Mouse (Mus musculus): Measurements from ENCODE around the gene A630095N17Rik. TPM values are rescaled to one million over a fixed set of nuclear protein-coding genes. Genes with fewer than 3 reads are reported as not detected.

The A630095N17Rik gene
- total RNA-seq, 2 experiments from 2014 or later = not detected

DNA sequence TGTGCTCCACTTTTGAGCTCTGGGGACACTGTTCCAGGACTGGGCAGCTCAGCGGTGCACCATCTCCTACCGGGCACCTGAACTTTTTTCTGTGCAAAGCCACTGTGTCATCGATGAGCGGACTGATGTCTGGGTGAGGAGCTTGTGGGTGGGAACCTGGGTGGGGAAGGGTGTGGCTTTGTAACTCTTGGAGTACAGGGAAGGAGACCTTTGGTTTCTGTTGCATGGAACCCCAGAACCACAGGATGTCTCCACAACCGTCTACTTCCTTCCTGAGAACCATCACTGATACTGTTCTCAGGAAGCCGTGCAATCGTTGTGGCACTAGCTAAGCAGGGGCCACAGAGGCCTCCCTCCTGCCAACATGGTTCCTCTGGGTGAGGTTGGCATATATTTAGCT, 18.8 kb downstream of the A630095N17Rik start:
- no peak for DNase-seq

DNA sequence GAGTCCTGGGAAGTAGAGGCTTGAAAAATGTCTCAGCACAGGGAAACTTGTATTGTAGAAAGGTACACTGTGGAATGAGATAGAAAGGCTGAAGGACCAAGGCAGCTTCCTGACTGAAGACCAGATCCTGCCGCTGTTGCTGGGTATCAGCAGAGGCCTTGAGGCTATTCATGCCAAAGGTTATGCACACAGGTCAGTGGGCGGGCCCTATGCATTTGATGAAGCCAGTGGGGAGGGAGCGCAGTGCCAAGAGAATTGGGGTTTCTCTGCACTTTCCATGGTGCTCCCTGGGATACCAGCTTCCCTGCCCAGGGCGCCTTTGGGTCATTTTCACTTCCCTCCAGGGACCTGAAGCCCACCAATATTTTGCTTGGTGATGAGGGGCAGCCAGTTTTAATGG, 19.4 kb downstream of the A630095N17Rik start:
- no peak for DNase-seq

DNA sequence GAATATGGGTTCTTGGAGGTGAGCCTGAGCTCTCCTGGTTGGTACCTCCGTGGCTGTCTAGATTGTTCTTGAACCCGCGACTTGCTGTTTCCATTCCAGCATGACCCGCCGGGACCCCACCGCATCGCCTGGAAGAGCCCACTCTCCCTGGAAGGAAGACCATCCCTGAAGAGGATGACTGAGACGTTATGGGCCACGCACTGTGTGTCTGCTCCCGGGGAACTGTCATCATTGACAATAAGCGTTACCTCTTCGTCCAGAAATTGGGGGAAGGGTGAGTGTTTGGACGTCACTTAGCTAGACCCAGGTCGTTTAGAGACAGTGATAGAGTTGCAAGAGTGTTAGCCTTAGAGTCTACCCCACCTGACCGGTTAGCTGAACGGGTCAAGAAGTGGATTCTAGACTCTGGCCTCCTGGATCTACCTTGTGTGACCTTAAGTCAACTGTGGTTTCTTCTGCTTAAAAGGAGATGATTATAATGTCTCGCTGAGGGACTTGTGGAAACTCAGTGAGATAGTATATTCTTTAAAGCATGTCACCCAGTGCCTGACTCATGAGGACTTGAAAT, 20.7 kb downstream of the A630095N17Rik start:
- DNase-seq = no peak

DNA sequence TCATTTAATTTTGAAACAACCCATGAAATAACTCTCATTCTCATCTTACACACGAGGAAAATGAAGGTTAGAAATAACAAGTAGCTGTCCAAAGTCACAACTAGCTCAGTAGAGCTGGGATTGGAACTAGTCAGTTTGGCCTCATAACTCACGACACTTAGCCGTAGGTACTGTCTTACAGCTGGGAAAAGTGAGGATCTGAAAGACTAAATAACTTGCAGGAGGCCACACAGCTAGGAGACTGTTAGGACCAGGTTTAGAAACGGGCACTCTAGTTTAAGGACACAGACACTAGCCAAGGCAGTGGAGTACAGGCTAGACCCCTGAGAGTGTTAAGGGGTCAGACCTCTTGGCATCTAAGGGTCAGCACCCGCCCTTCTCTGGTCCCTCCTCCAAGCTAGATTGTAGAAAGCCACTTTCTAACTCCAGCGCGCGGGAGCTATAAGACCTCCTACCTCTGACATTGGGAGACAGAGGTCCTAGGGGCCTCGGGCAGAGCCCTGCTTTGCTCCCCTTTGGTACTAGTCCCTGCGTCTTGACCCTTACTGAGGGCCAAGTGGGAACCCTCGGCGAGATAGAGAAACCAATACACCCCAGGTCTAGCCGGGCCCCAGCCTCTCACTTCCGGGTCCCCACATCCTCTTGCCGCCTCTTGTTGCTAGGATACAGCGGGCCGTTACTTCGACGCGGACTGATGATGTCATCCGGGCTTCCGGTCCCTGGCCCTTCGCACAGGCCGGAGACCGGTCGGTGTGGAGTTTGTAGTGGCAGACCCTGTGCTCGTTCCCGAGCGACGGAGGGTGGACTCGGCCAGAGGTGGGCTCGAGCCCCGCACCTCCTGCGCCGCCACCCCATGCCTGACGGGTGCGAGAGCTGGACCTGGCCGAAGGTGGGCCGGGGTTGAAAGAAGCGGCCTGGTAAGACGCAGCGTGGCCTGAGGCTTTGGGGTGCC, 21.5 kb downstream of the A630095N17Rik start, which contains the start of the genes Glb1l and Stk16:
Gene Glb1l, minus strand, starts transcription at position 678 of the 952 bp plus-strand sequence.
Gene Stk16, plus strand, starts transcription at position 703 of the 952 bp plus-strand sequence.
- peak; percentile 96 for DNase-seq

DNA sequence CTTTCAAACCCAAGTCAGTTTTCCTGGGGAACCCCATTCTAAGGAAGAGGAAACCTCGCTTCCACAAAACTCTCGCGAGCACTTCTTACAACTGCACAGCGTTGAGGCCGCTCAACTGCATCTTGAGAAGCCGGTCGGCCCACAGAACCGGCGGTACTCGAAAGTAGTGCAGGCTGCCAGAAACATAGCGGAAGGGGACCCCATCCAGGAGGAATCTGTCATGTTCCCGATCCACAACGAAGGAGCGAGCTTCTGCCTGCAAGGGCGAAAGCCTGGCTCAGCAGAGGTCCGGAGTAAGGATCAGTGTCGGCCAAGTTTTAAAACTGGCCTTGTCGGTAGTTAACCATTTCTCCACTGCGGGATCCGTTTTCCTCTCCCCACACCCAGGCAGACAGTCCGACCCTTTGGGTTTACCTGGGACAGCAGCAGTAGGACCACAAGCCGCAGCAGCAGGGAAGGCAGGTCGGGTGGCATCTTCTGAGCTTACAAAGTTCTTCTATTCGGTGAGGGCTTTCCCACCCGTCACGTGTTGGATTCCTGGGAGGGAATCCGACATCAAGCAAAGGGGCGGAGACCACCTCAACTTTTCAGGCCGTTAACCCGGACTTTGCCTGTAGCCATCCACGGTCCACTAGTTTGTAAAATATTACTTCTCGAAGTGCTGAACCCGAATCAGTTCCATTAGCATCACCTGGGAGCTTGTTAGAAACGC, 22.8 kb downstream of the A630095N17Rik start:
- DNase-seq = peak; percentile 37

DNA sequence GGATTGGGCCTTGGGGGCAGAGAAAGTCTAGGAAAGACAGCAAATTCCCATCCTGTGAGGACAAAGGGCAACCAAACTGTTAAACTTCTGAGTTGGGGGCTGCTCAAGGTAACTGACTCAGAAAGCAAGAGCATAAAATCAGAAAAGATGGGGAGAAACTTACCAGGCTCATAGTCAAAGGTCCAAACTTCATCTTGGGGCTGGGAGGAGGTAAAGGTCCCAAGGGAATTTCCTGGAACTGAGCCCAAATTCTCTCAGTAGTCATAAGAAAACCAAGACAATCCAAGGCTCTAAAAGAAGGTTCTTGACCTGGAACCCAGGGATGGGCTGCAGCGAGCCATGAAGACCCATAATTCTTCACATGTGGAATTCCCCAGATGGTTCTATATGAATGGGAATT, 30.7 kb downstream of the A630095N17Rik start:
- DNase-seq = no peak

DNA sequence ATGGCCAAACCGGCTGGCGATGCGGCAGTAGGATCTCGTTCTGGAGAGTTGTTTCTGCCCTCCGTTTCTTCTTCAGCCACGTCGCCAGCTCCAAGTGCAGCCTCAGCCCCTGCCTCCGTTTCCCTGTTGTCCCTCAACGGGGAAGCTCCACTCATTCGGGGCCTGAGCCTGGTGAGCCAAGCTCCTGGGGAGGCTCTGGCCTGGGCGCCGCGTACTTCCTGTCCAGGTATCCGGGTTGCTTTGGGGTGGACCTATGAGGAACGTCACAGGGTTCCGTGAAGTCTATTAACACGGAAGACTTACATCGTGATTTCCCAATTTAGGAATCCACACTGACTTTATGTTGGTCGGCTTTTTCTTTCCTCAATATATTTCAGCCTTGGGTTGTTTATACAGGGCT, 39.5 kb downstream of the A630095N17Rik start:
- DNase-seq = no peak

DNA sequence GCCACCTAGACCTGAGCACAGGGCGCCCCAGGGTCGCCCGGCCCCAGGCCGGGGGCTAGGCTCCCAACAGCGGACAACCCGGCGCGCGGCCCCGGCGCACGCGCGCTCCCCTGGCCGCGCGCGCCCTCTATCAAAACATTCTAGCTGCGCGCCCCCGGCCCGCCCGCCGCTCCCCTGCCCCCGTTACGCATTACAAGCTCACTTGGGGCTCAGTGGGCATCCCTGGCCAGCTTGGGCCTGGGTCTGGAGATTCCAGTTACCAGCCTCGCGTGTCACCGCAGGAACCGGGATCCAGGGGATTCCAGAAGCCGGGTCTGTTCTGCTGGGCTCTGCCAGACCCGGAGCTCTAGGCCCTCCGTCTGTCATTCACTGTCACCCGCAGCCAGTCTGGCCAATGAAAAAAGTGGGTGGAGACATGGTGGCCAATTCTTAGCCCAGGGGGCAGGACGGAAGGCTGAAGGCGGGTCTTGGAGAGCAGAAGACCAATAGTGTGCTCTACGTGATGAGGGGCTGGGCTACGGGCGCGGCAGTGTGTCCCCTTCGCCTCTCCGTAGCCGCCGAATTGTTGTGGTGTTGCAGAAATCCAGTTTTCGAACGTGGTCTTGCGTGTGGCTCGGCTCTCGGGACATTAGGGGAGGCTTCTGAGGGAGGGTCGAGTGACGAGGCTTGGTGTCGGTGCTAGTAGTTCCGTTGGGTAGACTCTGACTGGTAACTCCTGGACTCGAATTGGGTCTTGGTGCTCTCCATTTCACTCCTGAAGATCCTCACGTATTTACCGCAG, 40.1 kb downstream of the A630095N17Rik start, which contains the start of the genes Ankzf1 and Atg9a:
Gene Ankzf1, plus strand, starts transcription at position 530 of the 781 bp plus-strand sequence.
Gene Atg9a, minus strand, starts transcription at position 575 of the 781 bp plus-strand sequence.
- peak; percentile 82 for DNase-seq

DNA sequence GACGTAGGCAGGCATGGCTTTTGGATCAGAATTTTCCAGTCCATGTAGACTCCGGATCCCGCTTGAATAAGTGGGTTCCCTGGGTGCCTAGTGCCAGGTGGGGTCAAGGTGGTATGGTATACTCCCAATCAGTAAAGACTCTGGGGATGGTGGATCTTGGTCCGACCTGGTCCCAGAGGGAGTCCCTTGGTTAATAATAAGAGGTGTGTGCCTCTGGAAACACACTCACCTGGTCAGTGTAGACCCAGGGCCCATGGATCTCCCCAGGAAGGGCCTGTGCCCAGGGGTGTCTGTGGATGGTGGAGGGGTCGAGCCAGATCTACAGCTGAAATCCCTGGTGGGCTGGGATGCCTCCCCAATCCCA, 40.7 kb downstream of the A630095N17Rik start:
- no peak for DNase-seq

DNA sequence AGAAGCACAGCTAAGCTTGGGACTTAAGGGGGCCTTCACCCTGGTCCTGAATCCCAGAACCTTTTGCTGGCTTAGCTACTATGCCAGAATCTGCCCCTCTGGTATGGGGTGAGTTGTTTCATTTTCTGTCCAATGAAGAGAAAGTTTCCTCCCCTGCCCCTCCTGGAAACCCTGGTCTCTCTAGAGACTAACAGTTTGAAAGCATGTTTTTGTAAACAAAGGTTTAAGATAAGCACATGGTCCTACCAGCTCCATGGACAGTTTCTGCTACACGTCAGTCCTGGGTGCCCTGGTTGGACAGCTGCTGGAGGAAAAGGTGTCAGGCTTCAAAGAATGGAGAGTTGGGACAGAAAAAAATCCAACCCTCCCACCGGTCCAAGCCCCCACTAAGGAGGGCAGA, 41.3 kb downstream of the A630095N17Rik start:
- DNase-seq = no peak

DNA sequence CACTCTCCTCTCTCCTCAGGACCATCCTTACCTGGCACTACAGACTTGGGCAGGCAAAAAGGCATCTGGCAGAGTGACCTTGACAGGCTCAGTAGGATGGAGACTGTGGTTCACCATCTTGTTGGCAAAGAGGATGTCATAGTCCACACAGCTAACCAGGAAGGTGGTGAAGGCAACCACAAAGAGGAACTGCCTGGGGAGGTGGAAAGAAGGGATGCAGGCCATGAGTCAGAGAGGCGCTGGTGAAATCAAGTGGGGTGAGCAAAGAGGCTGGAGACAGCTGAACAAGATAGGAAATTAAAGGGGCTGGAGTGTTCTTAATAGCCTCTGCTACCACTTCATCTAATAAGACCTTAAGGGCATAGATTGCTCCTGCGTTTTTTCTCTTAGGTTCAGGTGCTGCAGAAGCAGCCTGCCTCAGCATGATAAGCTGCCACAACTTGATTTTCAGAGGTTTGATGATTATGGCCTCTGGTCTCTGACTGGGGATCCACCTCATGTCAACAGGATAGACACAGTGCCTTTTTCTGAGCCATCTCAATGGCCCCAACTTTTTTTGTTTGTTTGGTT, 43.9 kb downstream of the A630095N17Rik start:
- DNase-seq = no peak

DNA sequence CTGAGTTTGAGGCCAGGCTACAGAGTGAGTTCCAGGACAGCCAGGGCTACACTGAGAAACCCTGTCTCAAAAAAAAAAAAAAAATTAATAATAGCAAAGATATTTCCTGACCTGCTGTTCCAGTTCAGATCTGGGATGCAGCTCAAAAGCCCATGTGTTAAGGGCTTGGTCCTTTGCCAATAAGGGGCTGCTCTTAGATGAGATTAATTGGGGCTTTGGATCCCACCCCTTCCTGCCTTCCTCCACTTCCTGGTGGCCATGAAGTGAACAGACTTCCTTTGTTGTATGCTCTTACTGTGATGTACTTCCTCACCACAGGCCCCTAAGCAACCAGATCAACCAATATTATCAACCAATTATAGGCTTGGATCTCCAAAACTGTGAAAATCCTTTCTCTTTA, 44.8 kb downstream of the A630095N17Rik start:
- DNase-seq = no peak

DNA sequence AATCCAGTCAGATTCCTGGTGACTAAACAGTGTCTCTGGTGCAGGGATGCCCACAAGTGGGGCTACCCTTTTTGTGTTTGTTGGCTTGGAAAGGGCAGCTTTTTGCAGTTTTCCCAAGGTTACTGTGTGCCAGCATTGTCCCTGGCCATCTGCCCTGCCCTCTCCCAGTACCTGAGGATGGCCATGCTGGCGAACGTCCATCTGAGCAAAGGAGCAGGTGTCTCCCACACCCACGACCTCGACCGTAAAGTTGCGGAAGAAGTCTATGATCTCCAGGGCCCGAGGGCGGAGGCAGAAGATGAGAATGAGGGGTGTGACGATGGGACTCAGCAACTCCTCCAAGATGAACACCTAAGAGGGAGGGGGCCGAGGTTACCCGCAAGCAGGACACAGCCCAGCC, 46.4 kb downstream of the A630095N17Rik start:
- DNase-seq = no peak

DNA sequence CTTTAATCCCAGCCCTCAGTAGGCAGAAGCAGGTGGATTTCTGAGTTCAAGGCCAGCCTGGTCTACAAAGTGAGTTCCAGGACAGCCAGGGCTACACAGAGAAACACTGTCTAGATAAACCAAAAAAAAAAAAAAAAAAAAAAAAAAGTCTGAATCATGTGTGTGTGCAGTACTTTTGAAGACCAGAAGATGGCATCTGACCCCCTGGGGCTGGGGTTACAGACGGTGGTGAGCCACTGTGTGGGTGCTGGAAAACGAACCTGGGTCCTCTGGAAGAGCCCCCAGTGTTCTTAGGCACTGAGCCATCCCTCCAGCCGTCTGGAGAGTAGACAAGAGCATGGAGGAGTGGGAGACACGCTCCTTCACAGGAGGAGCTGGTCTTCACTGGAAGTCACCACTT, 49.7 kb downstream of the A630095N17Rik start:
- no peak for DNase-seq

DNA sequence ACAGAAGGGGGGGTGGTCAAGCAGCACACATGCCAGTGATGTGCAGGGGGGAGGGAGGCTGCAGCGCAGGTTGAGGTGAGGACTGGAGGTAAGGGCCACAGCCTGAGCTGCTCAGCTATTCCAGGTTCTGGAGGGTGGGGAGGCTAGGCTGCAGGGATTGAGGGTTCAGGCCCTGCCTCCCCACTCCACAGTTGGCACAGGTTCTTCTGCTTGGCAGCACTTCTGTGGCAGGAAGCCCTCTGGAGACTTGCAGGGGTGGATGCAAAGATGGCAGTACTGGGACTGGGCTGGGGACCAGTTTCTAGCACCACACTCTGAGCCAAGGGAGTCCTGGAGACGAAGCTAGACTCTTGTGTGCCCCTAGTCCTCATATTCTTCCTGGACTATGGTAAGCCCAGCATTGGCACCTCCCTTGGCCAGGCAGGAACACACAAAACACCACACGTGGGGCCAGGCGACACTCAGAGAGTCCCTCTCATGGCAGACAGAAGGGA, 50.5 kb downstream of the A630095N17Rik start:
- DNase-seq = no peak

DNA sequence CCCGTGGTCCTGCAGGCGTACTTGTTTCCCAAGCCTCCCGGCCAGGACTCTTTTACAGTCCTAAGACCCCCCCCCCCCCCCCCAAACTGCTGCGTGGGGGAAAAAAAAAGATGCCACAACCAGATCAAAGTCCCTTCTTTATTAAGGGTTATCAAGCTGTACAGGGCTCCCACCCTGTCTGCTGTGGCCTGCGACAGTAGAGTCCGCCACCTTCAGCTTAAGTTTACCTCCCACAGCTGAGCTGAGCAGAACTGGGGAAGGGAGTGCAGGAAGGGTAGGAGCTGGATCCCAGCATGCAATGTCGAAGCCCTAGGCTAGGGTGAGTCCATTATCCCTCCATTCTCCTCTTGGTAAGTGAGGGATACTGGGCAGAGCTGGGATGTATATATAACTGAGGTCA, 51.2 kb downstream of the A630095N17Rik start:
- DNase-seq = no peak

DNA sequence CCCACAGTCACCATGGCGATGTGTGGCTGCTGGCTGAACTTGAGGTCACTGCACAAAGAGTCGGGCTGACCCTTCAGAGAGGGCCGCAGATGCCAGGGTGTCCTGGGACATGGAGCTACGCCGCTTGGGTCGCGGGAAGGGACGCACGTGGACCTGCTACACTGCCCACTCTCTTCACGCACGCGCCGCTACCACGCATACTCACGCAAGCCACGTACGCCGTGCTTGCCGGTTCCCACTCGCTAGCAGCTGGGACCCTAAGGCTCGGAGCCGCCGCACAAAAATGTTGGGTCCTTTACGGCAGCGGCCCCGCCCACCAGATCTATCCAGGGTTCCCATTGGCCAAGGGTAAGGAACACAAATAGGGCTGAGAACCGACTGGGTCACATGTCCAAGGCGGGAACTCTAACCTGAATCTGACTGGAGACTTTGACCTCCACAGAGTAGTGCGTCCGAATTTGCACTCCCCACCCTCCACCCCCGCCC, 51.8 kb downstream of the A630095N17Rik start, which contains the start of gene Abcb6:
Gene Abcb6, minus strand, starts transcription at position 288 of the 486 bp plus-strand sequence.
- peak; percentile 83 for DNase-seq

DNA sequence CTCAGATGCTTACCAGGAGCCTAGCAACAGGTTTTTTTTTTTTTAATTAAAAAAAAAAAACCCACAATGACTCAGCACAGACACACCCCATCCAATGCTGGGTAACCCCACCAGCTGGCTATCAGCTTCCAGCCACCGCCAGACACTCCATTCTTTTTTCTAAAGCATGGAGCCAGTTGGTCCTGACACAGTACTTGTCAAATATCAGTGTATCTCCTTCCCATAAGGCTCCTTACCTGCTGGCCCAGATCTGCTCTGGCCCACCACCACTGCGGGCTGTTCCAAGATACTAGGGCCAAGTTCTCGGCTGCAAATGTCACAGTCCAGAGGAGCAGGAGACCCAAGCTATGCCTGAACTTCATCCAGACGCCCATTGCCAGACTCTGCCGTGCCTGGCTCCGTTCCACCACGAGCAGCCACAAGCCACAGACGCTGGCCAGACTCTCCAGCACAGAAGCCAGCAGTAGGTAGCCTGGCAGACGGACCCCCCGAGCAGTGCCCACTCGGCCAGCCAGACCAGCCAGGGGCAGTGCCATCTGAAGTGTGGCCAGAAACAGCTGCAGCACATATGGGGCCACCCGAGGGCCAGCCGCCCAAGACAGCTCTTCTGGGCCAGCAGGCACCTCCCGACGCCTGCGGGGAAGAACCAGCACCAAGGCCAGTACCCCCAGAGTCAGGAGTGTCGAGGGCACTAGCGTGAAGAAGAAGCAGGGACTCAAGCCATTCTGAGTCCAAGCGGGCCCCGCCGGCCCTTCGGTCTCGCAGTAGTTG, 52.4 kb downstream of the A630095N17Rik start:
- DNase-seq = peak; percentile 67

Measured in gastrocnemius, postnatal 10 days (tissue).